Mouse (Mus musculus) megakaryocyte progenitor cell, adult 5-6 weeks (primary cell): ENCODE results near the gene Rbfox1. TPM values are rescaled to one million over a fixed set of nuclear protein-coding genes. Genes with fewer than 3 reads are reported as not detected.

Source experiments
- ATAC-seq: replicated peaks from 2 replicates; pipeline ENCODE4 v1.8.0; 2016; ENCODE audit warnings: mild to moderate bottlenecking, moderate TSS enrichment, inconsistent platforms; ENCODE audit not compliant: poor library complexity
- total RNA-seq, 2 experiments: library from RNA; stranded (forward) in 1 of 2; stranded (reverse) in 1 of 2; fragments of 157-497, 149-512 nt in 1 of 2; fragments of 200-1000 nt in 1 of 2; gene quantifications; 2 replicates each; pipeline versions ENCODE4 v1.2.3 to v1.2.4; 2015 to 2017

Gene Rbfox1
- total RNA-seq, 2 experiments from 2014 or later, result 0.15 TPM; not detected in 1

DNA sequence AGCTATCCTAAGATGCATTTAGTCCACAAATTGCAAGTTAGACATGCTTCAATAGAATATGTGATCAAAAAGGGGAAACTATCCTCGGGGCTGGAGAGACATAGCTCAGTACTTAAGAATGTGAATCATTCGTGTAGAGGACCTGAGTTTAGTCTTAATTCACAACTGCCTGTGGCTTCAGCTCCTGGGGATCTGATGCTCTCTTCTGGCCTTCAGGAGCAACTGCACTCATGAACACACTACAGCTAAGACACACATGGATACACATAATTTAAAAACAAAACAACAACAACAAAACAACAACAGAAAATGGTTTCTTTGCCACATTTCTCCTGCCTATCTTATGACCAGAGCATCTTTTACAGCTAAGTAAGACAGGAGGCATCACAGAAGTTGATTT is 448.1 kb downstream of the Rbfox1 start:
- ATAC-seq, result no peak

DNA sequence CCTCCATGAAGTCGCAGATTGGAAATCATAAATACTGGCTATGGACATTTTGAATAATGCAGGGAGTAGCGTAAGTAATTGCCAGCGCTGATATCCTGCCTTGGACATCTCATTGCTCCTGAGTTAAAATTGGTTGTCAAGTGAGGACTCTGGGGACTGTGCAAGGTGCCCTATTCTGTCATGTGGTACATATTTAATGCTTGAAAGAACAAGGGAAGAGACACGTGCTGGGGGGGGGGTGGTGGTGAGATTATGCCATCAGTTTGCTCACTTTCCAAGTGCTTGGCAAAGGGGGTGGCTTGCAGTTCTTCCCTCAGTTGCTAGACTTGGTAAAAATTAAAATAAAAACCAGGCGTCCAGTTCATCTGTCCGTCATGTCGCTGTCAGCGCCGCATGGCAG is 462.9 kb downstream of the Rbfox1 start:
- ATAC-seq, result no peak

GRCm38 (mm10) chr16:6348581-6349241 is 463.6 kb downstream of the Rbfox1 start:
- ATAC-seq, result no peak

DNA sequence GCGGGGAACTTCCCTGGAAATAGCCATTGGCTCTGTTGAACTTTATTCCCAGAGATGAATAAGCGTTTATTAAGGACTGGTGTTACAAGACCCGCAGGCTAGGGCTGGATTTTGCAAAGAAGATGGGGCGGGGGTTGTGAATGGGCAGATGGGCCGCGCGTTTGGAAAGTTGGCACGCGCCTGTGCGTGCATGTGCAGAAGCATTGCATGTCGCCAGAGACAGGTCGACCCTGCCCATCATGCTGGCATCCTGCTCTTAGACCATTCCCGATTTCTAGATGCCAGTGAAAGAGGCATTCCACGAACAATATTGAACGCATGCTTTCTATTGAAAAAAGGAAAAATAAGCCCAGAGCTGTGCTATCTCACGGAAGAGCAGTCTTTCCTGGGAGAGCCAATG is 464.2 kb downstream of the Rbfox1 start:
- no peak for ATAC-seq

DNA sequence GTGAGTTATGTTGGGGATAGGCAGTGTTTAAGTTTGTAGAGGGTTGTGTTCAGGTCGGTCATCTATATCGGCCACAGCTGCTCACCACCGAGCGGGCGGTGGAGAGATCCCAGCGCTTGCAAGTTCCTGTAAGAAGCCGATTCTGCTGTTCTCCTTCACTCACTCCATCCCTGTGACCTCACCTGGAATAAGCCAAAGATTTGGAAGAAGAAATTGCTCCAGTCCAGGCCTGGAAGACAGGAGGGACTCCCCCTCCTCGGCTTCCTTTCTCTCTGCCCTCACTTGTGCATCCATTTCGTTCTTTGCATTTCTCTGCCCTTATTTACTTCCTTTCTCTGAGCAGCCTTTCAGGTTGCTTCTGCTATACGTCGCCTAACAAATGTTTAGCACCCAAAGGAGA is 465.1 kb downstream of the Rbfox1 start:
- ATAC-seq, result no peak

- ATAC-seq, result no peak
Observed at GRCm38 (mm10) chr16:6353191-6353590, 468.0 kb downstream of the Rbfox1 start.

DNA sequence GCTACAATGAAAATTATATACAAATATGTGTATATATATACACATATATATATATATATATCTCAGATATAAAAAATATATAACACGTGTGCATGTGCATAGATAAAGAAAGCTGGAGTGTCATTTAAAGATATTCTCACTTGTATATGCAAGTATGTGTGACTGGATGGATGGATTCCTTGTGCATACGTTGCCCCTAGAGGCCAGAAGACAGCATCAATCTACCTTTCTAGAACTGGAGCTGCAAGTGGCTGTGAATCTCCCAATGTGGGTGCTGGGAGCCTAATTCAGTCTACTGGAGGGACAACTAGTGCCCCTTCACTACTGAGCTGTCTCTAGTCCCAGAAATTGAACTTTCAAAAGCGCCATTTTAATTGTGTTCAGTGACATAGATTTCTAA is 471.8 kb downstream of the Rbfox1 start:
- ATAC-seq, result no peak

- ATAC-seq, result no peak
Observed at GRCm38 (mm10) chr16:6365793-6366192, 480.6 kb downstream of the Rbfox1 start.

GRCm38 (mm10) chr16:6366649-6367048 is 481.5 kb downstream of the Rbfox1 start:
- no peak for ATAC-seq

DNA sequence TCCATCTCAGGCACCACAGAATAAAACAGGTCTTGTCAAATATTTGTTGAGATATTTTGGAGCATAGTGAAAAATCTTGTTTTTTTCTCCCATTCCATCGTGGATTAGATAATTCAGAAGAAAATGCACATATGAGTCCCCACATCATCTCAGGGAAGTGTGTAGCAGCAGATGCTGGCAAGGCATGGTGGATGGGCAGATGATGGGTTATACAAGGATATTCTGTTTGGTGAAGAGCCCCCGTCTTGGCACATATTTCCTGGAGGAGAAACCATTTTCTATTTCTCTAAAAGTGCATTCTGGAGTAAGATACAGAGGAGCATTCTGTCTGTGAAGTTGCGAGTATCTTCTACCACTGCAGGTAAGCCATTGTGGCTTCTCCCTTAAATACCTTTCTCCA is 495.8 kb downstream of the Rbfox1 start:
- ATAC-seq, result no peak

DNA sequence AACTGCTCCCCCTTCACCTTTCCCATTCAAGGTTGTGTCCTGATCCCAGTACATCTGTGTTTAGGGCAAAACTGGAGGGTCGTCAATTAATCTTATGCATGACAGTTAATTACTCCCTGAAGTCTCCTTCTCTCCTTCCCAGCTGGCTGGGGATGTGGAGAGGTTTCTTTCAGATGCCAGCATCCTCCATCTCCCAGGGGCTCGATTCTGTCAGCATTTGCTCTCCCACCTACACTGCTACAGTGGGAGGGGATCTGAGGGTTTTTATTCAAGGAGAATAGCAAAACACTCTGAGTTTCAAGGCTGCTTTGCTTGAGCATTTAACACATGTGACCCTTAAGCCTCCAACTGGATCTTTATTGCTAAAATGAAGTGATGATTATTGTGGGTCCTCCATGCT is 496.4 kb downstream of the Rbfox1 start:
- ATAC-seq, result no peak

DNA sequence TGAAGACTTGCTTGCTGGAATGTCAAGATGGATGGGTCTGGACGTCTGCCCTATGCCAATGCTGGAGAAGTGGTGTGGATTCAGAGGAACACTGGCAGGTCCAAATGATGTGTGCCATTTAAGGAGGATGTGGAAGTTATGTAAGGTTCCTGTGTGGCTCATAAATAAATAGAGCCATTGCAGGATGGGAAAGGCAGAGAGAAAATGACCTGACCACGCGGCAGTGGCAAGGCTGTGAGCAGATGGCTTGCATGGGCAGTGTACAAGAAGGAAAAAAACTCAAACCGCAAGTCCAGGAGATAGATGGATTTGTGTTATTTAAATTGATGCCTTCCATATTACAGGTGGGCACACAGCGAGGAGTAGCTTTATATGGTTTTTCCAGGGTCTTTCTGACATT is 497.6 kb downstream of the Rbfox1 start:
- no peak for ATAC-seq

DNA sequence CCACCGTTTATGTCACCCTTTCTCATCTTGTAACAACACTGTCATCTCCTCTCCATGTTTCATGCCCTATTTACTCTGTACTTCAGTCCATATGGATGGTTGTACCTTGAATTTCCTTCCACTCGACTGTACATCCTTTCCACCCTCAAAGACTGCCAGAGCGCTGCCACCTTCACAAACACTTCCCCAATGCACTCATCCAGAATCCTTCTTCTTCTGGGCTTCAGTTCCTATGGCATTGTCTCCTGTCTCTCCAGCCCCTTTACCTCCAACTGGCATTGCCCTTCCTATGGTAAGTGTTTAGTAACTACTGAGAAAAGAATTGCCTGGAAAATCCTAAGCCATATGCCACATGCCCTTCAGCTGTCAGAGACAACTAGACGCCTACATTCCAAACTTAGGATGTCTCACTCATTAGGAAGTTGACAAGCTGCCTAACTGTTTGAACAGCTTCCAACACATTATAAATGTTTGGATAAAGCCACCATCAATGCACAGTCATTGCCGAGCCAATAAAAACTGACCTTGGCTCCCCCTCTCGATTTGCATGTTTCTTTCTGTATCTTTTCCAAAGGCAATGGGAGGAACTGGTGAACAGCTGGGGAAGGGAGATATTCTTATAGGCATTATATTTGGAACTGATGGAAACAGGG is 505.2 kb downstream of the Rbfox1 start:
- no peak for ATAC-seq

DNA sequence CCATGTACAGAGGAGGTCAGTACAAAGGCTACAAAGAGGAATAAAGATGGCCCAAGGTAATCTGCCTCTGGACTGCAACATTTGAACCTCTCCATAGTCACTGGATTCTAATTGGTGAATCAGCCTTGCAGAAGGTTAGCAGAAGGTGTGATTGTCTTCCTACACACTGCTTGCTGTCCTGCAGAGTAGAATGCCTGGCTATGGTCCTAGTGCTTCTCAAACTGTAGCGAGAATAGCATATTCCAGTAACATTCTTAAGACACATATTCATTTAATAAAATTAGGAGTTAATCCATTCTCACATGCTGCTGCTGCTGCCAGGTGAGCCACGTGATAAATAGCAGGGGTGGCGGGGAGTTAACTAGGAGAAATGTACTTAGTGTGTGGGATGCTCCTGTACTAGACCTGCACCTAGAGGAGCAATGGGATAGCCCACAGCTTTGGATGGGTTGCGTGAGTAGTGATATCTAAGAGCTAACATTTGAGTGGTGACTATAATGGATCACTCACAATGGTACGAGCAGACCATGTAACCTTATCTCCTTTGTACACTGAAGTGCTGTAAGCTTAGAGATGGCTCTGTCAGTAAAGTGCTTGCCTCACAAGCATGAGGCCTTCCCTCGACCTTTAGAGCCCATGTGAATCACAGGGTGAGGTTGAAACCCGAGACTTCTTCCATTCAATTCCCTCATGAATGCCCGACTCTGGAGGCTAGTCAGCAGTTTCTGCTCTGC is 511.7 kb downstream of the Rbfox1 start:
- no peak for ATAC-seq

- no peak for ATAC-seq
Observed at GRCm38 (mm10) chr16:6397635-6398034, 512.5 kb downstream of the Rbfox1 start.

DNA sequence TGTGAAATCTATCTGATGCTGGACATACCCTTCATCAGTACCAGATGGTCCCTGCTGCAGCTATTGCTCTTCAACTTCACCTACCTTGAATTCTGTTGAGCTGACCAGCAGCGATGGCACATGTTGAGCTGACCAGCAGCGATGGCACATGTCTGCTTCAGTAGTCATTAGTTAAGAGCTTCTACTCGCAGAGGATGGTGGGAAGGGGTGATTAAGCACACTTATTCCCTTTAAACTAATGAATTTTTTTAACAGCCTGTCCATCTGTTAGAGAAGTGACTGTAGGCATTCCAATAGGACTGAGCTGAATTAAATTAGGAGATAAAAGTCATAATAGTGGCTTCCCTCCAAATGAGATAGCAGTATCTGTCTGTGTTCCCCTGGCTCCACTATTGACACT is 517.7 kb downstream of the Rbfox1 start:
- no peak for ATAC-seq

DNA sequence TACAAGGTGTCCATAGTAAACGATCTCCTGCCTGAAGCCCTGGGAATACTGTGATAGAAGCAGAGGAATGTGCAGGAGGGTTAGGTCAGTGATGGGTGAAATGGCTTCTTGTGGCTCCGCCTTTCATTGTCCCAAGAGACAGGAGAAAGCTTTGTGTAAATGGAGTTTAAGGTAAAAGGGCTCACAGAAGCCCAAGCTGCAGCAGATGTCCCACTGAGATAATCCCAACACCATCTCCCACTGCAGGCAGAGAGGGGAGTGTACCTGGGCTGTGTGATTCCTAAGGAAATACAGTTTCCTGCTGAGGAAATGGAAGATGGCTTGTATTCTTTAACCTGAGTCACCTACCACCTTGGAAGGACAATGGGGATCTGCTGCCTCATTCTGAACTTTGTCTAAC is 529.7 kb downstream of the Rbfox1 start:
- ATAC-seq, result no peak

GRCm38 (mm10) chr16:6421623-6422145 is 536.5 kb downstream of the Rbfox1 start:
- no peak for ATAC-seq

DNA sequence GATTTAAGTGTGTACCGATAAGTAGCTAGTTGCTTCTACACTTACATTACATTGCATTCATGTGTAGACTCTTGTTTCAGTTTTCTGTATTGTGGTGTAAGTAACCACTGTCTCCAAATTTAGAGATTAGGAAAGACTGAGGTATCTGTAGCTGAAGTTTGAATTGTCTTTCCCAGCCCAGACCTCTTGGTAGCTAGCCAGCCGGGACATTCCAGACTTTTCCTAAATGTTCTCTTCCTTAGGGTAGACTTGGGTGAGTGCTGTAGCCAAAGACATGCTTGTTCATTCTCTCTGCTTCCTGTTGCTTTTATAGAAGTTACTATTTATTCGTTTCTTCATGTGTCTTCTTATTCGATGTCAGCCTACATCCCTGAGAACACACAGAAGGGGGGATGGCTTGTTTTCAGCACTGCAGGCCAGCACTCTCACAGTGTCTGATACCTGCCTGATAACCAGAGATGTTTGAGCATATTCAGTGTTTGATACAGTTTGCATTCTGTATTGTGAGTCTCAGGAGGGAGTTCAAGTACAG is 538.8 kb downstream of the Rbfox1 start:
- ATAC-seq, result no peak

DNA sequence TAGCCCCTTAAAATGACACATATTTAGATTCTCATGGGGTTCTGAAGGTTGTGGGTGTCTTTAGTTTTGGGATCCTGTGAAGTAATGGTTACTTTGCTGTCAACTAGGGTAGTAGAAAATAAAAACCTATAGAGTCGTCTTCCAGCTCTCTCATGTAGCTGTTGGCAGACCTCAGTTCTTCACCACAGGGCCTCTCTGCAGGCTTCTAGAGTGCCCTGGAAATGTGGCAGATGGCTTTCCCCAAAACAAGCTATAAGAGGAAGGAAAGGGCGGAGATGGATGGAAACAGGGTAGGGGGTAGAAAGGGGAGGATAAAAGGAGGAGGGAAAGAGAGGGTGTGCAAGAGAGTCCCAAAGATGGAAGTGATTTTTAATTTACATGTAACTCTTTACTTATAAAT is 539.6 kb downstream of the Rbfox1 start:
- ATAC-seq, result no peak
